Mouse (Mus musculus) olfactory bulb, adult 2 months (tissue): ENCODE measurements around the gene Smurf1.

ENCODE experiments used
- CTCF ChIP-seq: fragments of 200-500 bp; IDR thresholded peaks from 2 replicates; pipeline ENCODE4 v1.5.1; 2012; ENCODE audit warnings: low read depth, mild to moderate bottlenecking, low read length, moderate library complexity; ENCODE audit not compliant: insufficient read depth
- POLR2A ChIP-seq: fragments of 200-500 bp; IDR thresholded peaks from 2 replicates; pipeline ENCODE4 v1.6.1; 2012; ENCODE audit warnings: mild to moderate bottlenecking, low read depth, low read length, moderate library complexity; ENCODE audit not compliant: insufficient read depth

GRCm38 (mm10) chr5:144940904-144941303, 24.7 kb downstream of the Smurf1 start:
- TF ChIP-seq CTCF: no peak
- no peak for TF ChIP-seq POLR2A
